Mouse (Mus musculus) adrenal gland, postnatal 25 days (tissue): ENCODE results near the gene Nat8f7. TPM values are rescaled to one million over a fixed set of nuclear protein-coding genes. Genes with fewer than 3 reads are reported as not detected.
"Not testable (repeated sequence)": the region's sequence is repeated elsewhere in the genome, so short reads cannot be mapped to it uniquely, and the experiment has no call there.

ENCODE experiments used
- DNase-seq: peaks from one replicate; pipeline ENCODE4 v3.0.0; 2021; ENCODE audit warnings: mixed read lengths
- long read RNA-seq: library from polyadenylated mRNA; stranded (forward); transcript quantifications from one replicate; pipeline ENCODE4 v2.0.0, GENCODE M21; 2021
- microRNA-seq, 2 experiments: library from miRNA; unstranded; fragments of <30 nt; microRNA quantifications; one replicate each; pipeline ENCODE4 v1.2.0; 2021
- total RNA-seq: library from RNA; stranded (reverse); gene quantifications from 2 replicates; pipeline ENCODE4 v1.2.3, GENCODE M21; 2021

The Nat8f7 gene
- total RNA-seq: 2.9 and 3.4 TPM in 2 replicates
- long read RNA-seq: 0 reads

GRCm38 (mm10) chr6:85713105-85713504 lies at the start of gene Nat8f7:
TSS of gene Nat8f7 (minus strand) at chr6:85713205.
- not testable (repeated sequence) for DNase-seq

DNA sequence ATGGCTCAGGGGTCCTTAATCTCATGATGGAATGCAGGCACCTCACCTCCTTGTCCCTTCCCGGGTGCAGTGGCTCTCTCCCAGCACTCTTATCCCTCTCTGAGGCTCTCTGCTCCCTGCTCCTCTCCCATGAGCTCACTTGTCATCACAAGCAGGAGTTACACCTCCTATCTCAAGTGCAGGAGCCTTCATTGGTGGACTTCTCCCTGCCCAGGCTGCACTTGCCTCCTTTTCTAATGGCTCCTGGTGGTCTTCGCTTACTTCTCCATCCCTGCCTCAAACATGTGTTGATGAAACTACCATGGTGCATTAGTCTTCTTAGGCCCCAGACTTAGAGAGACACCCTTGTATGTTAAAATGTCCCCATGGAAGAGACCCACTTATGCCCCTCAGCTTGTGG lies 49.7 kb upstream of the Nat8f7 start:
- DNase-seq: not testable (repeated sequence)

DNA sequence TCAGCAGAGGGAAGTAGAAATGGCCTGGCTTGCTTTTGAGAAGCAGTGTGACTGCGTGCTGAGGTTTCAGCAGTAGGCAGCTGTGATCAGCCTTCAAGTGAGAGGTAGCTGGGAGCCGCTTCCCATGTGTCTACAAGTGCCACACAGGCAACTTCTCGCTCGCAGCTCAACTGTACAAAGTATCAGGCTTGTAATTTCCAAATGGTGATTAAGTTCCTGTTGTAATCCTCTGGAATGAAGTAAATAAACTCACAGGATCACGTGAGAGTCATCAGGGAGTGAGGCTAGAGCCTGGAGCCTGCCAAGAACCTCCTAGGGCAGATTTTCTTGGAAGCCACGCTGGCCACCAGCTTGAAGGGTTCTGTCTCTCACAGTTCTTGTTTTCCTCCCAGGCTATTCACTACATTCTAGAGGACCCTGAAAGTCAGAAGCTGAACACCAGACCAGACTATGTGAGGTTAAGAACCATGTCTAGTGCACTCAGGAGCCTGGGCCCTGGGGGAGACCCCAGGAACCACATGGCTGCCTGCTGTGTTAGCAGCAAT lies 42.8 kb upstream of the Nat8f7 start:
- DNase-seq: not testable (repeated sequence)

- DNase-seq: not testable (repeated sequence)
These were observed 3.4 kb downstream of the Nat8f7 start for GRCm38 (mm10) chr6:85709607-85710006.

GRCm38 (mm10) chr6:85709206-85709605 lies 3.8 kb downstream of the Nat8f7 start:
- DNase-seq: not testable (repeated sequence)

DNA sequence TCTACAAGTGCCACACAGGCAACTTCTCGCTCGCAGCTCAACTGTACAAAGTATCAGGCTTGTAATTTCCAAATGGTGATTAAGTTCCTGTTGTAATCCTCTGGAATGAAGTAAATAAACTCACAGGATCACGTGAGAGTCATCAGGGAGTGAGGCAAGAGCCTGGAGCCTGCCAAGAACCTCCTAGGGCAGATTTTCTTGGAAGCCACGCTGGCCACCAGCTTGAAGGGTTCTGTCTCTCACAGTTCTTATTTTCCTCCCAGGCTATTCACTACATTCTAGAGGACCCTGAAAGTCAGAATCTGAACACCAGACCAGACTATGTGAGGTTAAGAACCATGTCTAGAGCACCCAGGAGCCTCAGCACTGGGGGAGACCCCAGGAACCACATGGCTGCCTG lies 11.1 kb downstream of the Nat8f7 start:
- DNase-seq: peak; percentile 12

Small RNA genes within 50 kb of the gene (microRNA-seq; reads per million reads assigned to microRNA genes)
- gene Gm27317: 0 reads per million in 2 experiments

Other genes starting within 250 kb of the Nat8f7 start
- 0.67 and 1.2 TPM in 2 replicates for gene Fbxo41, start 210.2 kb downstream of the Nat8f7 start, total RNA-seq
- not detected in 2 replicates for gene Egr4, start 199.6 kb downstream of the Nat8f7 start, total RNA-seq
- 12.8 and 13.4 TPM in 2 replicates for gene Alms1, start 125.7 kb downstream of the Nat8f7 start, total RNA-seq
- 1.7 TPM in 1 of 2 replicates, not detected in the other for gene Nat8f3, start 52.5 kb upstream of the Nat8f7 start, total RNA-seq
- gene Nat8f6, start 107.7 kb upstream of the Nat8f7 start, total RNA-seq: 1.8 and 3.2 TPM in 2 replicates
- gene Nat8f5, start 107.8 kb upstream of the Nat8f7 start, total RNA-seq: 2.6 and 6.1 TPM in 2 replicates
- 2.0 and 4.5 TPM in 2 replicates for gene Nat8, start 118.9 kb upstream of the Nat8f7 start, total RNA-seq
- 3.0 and 3.7 TPM in 2 replicates for gene Nat8f2, start 156.0 kb upstream of the Nat8f7 start, total RNA-seq
- 13.8 and 22.7 TPM in 2 replicates for gene Nat8f4, start 191.7 kb upstream of the Nat8f7 start, total RNA-seq
- gene Tprkb, start 198.7 kb upstream of the Nat8f7 start, total RNA-seq: 49.3 and 66.9 TPM in 2 replicates
- 47.2 and 69.6 TPM in 2 replicates for gene Nat8f1, start 202.5 kb upstream of the Nat8f7 start, total RNA-seq
- gene Dusp11, start 248.5 kb upstream of the Nat8f7 start, total RNA-seq: 142 and 170 TPM in 2 replicates